Mouse (Mus musculus) kidney, postnatal 4 days (tissue): ENCODE measurements around the gene Rffl.
A peak's percentile ranks its signal among the peaks of the same experiment; 100 is the strongest.

Experiments
- DNase-seq, 2 experiments: peaks; one replicate each; pipeline ENCODE4 v3.0.0; 2021; ENCODE audit warnings: mixed read lengths in 2 of 2

Rffl gene

GRCm38 (mm10) chr11:82871031-82871446 lies at the start of gene Rffl:
Gene Rffl, minus strand, starts transcription at chr11:82871210.
- DNase-seq: peak; percentile 99

DNA sequence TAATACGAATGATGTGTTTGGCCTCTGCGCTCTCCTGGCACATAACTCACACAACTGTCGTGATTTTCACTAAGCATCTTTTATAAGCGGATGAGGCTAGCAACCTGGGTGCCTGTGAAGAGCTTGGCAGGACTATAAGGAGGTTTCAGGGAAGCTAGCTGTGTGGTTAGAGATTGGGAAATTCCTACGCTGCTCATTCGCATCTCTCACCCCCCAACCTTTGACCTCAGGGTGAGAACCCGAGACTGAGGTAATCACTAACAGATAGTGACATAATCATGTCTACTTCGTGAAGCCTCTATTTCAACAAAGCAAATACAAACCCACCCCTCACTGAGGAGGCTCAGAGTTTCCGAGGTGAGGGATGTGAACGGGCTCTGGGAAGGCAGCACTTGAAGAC lies 49.8 kb upstream of the Rffl start:
- DNase-seq: no peak

DNA sequence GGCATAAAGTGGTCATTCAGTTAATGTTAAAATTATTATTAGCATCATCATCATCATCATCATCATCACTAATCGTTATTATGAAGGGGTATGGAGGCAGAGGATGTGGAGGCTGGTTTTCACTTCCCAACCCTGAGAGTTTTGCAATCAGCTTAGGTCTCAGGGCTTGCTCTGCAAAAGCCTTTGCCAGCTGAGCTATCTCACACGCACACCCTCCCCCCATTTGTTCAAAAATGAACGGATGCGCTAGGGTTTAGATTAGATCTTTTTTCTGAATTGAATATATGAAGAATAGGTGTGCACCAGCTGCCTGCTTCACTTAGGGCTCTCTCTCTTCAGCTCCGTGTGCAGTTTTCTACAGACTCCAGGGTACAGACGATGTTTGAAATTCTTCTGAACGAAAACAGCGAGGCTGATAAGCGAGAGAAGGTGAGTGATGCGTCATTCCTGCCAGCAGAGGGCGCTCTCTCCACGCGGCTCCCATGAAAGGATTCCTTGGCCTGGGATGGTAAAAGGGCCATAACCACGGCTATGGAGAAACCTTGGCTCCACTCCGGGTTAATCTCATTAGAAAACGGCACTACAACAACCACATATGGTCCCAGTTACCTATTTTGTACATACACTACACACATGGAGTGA lies 43.8 kb upstream of the Rffl start:
- peak; percentile 89 for DNase-seq

GRCm38 (mm10) chr11:82910679-82911389 lies 39.8 kb upstream of the Rffl start:
- DNase-seq: no peak

- no peak for DNase-seq
Measured at GRCm38 (mm10) chr11:82910250-82910649, 39.2 kb upstream of the Rffl start, which contains the start of gene Unc45b. Gene Unc45b, plus strand, starts transcription at chr11:82910550.

GRCm38 (mm10) chr11:82908608-82908989 lies 37.6 kb upstream of the Rffl start:
- DNase-seq: peak in 1 of 2 experiments; percentile 11

- peak; percentile 96 to 97 for DNase-seq
Measured at GRCm38 (mm10) chr11:82907651-82908607, 36.9 kb upstream of the Rffl start, which contains the start of gene Nle1. Gene Nle1, minus strand, starts transcription at chr11:82908411.

GRCm38 (mm10) chr11:82905816-82906215 lies 34.8 kb upstream of the Rffl start:
- DNase-seq: no peak

DNA sequence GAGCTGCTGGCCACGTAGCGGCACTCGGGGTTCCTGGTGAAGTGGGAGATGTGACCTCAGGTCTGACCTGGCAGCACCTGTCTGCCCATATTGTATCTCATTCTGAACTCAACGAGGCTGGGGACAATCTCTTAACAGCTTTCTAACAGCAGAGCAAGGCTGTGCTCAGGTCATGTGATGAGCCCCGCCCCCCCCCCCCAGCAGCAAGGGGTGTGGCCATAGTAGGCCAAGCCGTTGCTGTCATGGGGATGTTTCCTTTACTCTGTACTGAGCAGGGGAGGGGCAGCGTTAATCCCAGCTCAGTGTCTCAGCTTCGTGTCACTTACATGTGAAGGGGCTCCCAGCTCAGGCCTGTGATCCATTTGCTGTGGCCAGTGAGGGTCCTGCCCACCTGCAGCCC lies 33.9 kb upstream of the Rffl start:
- no peak for DNase-seq

DNA sequence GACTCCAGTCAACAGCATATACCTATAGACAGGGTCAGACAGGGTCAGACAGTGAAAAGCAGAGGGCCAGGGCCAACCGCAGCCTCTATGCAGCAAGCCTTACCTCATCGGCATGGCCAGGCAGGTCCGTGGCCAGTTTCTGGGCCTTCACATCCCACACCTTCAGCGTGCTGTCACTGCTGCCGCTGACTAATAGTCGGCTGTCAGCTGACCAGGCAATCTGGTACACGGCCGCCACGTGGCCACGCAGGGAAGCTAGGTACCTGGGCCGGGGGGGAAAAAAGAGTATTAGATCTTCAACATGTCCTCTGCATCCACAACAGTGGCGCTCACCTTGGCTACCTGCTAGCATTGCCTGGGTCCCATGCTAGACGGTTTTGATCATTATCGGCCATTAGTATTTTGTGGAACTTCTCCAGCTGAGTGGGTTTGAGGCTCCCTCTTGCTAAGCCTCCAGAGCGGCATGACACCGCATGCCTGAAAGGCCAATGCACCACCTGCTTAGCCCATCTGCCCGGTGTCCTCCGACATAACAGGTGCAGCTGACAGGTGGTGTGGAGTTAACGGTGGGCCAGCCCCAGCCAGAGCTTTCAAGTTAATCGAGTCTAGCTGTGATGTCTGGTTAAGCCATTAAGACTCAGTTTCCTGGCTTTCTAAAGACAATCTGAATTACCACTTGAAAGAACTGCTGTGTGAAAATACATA lies 30.7 kb upstream of the Rffl start:
- no peak for DNase-seq

GRCm38 (mm10) chr11:82899720-82900119 lies 28.7 kb upstream of the Rffl start:
- DNase-seq: no peak

GRCm38 (mm10) chr11:82897478-82897877 lies 26.5 kb upstream of the Rffl start:
- DNase-seq: peak in 1 of 2 experiments; percentile 27

DNA sequence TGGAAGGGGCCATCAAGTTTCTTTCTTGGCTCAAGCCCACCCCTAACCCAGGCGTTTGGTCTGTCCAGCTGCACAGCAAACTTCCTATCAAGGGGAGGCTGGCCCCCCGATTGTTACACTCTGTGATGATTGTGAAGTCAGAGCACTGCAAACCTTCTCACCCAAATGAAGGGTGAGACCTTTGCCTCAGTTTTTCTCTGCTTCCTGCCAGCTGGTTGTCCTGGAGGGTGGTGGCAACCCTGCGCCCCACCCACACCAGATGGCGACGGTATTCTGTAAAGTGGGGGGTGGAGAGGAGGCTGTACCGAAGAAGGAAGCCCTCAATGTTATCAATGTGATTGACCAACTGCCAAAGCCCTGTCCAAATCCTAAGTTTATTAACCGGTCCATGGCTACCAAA lies 20.9 kb upstream of the Rffl start, which contains the start of gene Fndc8:
Gene Fndc8, plus strand, starts transcription at position 189 of the 400 bp plus-strand sequence.
- no peak for DNase-seq

GRCm38 (mm10) chr11:82890342-82890762 lies 19.3 kb upstream of the Rffl start, which contains the start of gene Rad51d:
Gene Rad51d, minus strand, starts transcription at chr11:82890614.
- DNase-seq: peak; percentile 97

DNA sequence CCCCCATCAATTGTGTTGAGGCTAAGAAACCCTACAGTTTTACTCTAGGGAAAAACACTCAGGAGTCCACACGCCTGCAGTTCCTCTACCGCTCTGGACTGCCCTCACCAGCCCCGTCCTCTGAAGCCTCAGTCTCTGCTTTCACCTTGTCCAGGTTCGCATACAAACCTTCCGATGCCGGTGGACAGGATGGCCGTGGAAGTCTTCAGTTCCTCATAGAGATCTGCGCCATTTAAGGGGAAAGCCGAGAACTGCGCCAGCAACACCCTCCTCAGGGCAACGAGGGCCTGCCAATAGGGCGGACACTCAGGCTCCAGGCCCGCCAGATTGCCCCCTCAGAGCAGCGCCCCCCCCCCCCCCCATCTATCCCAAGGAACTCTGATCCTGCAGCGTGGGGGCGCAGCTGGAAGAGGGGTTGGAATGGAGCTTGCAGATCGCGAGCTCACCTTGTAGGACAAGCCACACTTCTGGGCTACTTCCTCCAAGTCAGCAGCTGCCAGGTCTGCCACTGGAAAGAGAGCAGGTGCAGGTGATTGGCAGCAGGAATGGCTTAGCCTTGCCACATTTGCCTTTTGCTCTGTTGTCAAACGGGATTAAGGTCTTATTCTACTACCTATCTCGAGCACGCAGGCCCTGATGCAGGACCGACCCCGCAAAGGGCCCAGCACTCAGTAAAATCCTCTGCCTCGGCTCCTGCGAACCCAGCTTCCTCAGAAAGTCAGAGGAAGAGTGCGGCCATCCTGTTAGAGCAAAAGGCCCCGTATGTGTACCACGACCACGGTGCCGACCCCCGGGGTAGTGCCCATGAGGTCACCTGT lies 18.7 kb upstream of the Rffl start:
- DNase-seq: peak in 1 of 2 experiments; percentile 42

DNA sequence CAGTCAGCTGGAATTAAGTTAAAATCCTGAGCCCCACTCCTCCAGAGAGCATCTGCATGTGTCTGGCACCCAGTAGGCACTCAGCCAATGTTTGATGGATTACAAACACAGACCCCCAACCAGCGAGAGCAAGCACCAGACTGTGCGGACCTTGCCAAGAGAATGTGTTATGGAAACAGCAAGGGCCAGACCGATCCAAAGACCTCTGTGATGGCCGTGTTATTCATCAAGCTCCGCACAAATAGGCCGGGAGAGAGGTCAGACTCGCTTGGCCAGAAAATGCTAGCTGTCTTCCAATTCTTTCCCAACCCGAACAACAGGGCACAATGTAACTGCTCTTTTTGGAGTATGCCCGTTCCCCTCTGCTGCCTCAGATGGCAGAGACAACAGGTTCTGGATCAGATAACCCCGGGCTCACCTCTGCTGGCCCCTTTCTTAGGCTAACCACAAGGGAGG lies 17.5 kb upstream of the Rffl start:
- peak; percentile 26 to 43 for DNase-seq

GRCm38 (mm10) chr11:82886559-82886958 lies 15.5 kb upstream of the Rffl start:
- DNase-seq: no peak

DNA sequence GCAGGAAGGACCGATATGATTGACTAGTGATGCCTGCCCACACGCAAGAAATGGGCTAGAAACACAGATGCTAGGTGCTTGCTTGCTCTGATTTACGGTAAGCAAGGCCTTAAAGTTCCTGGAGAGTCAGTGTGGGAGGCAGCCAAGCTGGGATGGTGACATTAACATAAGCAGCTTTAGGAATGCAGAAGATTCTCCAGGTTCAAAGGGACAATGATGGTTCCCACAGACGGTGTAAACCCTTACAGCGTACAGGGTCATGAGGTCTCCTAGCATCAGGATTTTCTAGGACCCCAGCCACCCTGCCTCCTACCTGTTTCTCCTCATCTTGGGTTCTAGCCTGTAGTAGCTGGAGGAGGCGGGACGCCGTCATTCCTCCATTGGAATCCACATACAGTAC lies 12.2 kb upstream of the Rffl start:
- no peak for DNase-seq

DNA sequence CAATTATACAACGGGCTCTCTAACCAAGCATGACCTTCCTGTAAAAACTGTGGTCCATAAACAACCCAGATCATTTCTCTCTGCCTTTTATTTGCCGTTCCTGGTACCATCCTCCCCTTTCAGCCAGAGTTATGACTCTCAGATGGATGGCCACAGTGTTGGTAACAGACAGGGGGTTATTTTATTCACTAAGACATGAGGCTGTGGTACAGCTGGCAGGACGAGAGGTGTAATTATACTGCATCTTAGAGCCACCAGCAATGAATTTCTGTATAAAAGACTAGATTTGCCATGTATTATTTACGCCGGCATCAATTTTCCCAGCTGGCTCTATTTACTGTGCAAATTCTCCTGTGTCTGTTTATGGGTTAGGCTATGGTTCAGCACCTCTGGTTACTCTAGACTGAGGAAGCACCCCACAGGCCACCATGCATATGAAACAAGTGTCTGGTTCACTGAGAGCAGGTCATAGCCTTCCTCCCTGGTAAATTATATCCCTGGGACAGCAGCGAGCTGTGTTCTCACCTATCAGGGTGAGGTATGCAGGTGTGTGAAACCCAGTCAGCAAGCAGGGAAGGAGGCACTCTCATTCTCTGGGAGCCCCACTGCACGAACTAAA lies 6.8 kb upstream of the Rffl start:
- DNase-seq: no peak

DNA sequence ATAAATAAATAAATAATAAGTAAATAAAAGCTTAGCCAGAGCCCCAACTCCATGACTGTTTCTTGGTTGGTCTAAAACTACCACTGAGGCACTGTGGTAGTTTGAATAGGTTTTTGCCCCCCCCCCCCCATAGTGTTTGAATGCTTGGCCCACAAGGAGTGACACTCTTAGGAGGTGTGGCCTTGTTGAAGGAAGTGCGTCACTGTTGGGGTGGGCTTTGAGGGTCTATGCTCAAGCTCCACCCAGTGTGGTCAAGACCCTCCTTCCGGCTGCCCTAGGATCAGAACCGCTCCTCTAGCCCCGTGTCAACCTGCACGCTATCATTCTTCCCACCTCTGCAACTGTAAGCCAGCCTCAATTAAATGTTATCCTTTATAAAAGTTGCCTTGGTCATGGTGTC lies 4.6 kb upstream of the Rffl start:
- DNase-seq: no peak

DNA sequence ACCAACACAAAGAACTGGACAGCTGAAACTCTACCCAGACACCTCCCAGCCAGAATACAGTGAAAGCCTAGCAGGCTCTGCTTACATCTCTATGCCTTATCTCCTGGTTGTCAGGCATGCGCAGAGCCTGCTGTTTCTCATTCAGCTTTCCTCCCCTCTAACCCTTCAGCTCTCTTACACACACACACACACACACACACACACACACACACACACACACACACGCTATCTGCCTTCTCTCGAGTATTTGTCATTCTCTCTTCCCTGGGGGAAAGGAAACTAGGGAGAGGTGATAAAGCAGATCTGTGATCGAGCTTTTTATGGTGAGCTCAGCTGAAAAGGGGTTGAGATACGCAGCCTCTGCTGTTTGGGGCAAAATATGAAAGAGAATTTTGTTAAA lies 3.9 kb upstream of the Rffl start:
- DNase-seq: no peak
